Mouse (Mus musculus): Measurements from ENCODE around the gene Ercc4.

The Ercc4 gene

GRCm38 (mm10) chr16:13149950-13150349 lies 40.5 kb downstream of the Ercc4 start:
- DNase-seq, result no peak

GRCm38 (mm10) chr16:13150790-13151189 lies 41.3 kb downstream of the Ercc4 start:
- no peak for DNase-seq

GRCm38 (mm10) chr16:13152475-13152874 lies 43.0 kb downstream of the Ercc4 start:
- DNase-seq, result no peak

GRCm38 (mm10) chr16:13153215-13153614 lies 43.7 kb downstream of the Ercc4 start:
- no peak for DNase-seq

GRCm38 (mm10) chr16:13154352-13154751 lies 44.9 kb downstream of the Ercc4 start:
- no peak for DNase-seq

- no peak for DNase-seq
These were observed 47.8 kb downstream of the Ercc4 start for GRCm38 (mm10) chr16:13157314-13157713.

- no peak for DNase-seq
These were observed 48.7 kb downstream of the Ercc4 start for GRCm38 (mm10) chr16:13158153-13158670.

- peak; percentile 49 to 77 for DNase-seq
These were observed 49.7 kb downstream of the Ercc4 start for GRCm38 (mm10) chr16:13158906-13159889.

GRCm38 (mm10) chr16:13159927-13160644 lies 50.6 kb downstream of the Ercc4 start:
- DNase-seq, result peak; percentile 90 to 94

GRCm38 (mm10) chr16:13161516-13161915 lies 52.0 kb downstream of the Ercc4 start:
- no peak for DNase-seq

- no peak for DNase-seq
These were observed 58.2 kb downstream of the Ercc4 start for GRCm38 (mm10) chr16:13167731-13168130.

GRCm38 (mm10) chr16:13173055-13173742 lies 63.7 kb downstream of the Ercc4 start:
- no peak for DNase-seq

GRCm38 (mm10) chr16:13182526-13182925 lies 73.0 kb downstream of the Ercc4 start:
- no peak for DNase-seq

GRCm38 (mm10) chr16:13183182-13183742 lies 73.8 kb downstream of the Ercc4 start:
- DNase-seq, result no peak

GRCm38 (mm10) chr16:13184381-13184780 lies 74.9 kb downstream of the Ercc4 start:
- no peak for DNase-seq

- peak; percentile 68 for DNase-seq
These were observed 80.1 kb downstream of the Ercc4 start for GRCm38 (mm10) chr16:13189430-13190107.

GRCm38 (mm10) chr16:13190471-13190870 lies 81.0 kb downstream of the Ercc4 start:
- DNase-seq, result no peak

- no peak for DNase-seq
These were observed 81.7 kb downstream of the Ercc4 start for GRCm38 (mm10) chr16:13191166-13191565.

- no peak for DNase-seq
These were observed 84.2 kb downstream of the Ercc4 start for GRCm38 (mm10) chr16:13193663-13194071.

- DNase-seq, result no peak
These were observed 85.4 kb downstream of the Ercc4 start for GRCm38 (mm10) chr16:13194882-13195281.

- DNase-seq, result no peak
These were observed 87.1 kb downstream of the Ercc4 start for GRCm38 (mm10) chr16:13196626-13197025.

GRCm38 (mm10) chr16:13197293-13197692 lies 87.8 kb downstream of the Ercc4 start:
- peak; percentile 39 to 46 for DNase-seq
